Mouse (Mus musculus) embryonic facial prominence, embryonic 14.5 days (tissue): ENCODE results near the gene Disp1. TPM values are rescaled to one million over a fixed set of nuclear protein-coding genes. Genes with fewer than 3 reads are reported as not detected.

Experiments
- ATAC-seq: fragments of 200-750 bp; cut with Nextera tagmentation; 2 replicates; pipeline ENCODE4 v1.8.0; 2017; ENCODE audit warnings: low read depth, moderate number of reproducible peaks, moderate TSS enrichment
- DNase-seq: peaks from one replicate; pipeline ENCODE4 v3.0.0-alpha.2; 2015; ENCODE audit warnings: low spot score
- H3K27ac ChIP-seq: fragments of 300-500 bp; sonication (generic); replicated peaks from 2 replicates; pipeline ENCODE4 v1.5.1; 2014; ENCODE audit warnings: low read depth, mild to moderate bottlenecking, low read length, moderate library complexity
- H3K27me3 ChIP-seq: fragments of 300-500 bp; sonication (generic); replicated peaks from 2 replicates; pipeline ENCODE4 v1.6.1; 2014; ENCODE audit warnings: low read length; ENCODE audit not compliant: control insufficient read depth, insufficient read depth
- H3K36me3 ChIP-seq: fragments of 300-500 bp; sonication (generic); 2 replicates; pipeline ENCODE4 v1.6.1; 2014; ENCODE audit warnings: low read length, mixed read lengths; ENCODE audit not compliant: control insufficient read depth, insufficient read depth
- H3K4me1 ChIP-seq: fragments of 300-500 bp; sonication (generic); 2 replicates; pipeline ENCODE4 v1.6.1; 2014; ENCODE audit warnings: antibody characterized with exemption, low read length; ENCODE audit not compliant: control insufficient read depth, insufficient read depth
- H3K4me2 ChIP-seq: fragments of 300-500 bp; sonication (generic); 2 replicates; pipeline ENCODE4 v1.6.1; 2014; ENCODE audit warnings: low read depth, mild to moderate bottlenecking, low read length, moderate library complexity, mixed read lengths
- H3K4me3 ChIP-seq: fragments of 300-500 bp; sonication (generic); 2 replicates; pipeline ENCODE4 v1.5.1; 2014; ENCODE audit warnings: low read depth, mild to moderate bottlenecking, low read length
- H3K9ac ChIP-seq: fragments of 300-500 bp; sonication (generic); 2 replicates; pipeline ENCODE4 v1.6.1; 2014; ENCODE audit warnings: low read depth, mild to moderate bottlenecking, low read length, moderate library complexity, mixed read lengths
- H3K9me3 ChIP-seq: fragments of 300-500 bp; sonication (generic); 2 replicates; pipeline ENCODE4 v1.6.1; 2016; ENCODE audit warnings: low read length; ENCODE audit not compliant: control insufficient read depth
- WGBS: fragments of 180-500 bp; shearing (Covaris S2); extraction: QIAGEN DNeasy Blood & Tissue Kit; methylation state at CpG from one replicate; pipeline ENCODE4 v1.1.7; 2014; 5-methylcytosine and 5-hydroxymethylcytosine counted together
- polyA plus RNA-seq: library from polyadenylated mRNA; unstranded; fragments of >200 nt; fragmentation: Nextera tagmentation; extraction: Ambion mirVana; gene quantifications from 2 replicates; pipeline ENCODE4 v1.2.1, GENCODE M21; 2014

Disp1 gene
- polyA plus RNA-seq, 1 experiment from 2014 or later = 17.9 TPM

- Histone ChIP-seq H3K27ac (no peak overlapping the region), H3K4me1 (peaks cover 15% of the 10 kb centered on the region), H3K9me3 (no peaks in the 10 kb centered on the region), H3K27me3 (no peaks in the 10 kb centered on the region), H3K36me3 (no peaks in the 10 kb centered on the region), H3K9ac (no peak overlapping the region), H3K4me3 (no peak overlapping the region), H3K4me2 (no peak overlapping the region)
- ATAC-seq = no peak
- no peak for DNase-seq
- 81% methylated on average over 12 of the region's 12 CpGs for WGBS
Observed at GRCm38 (mm10) chr1:183120341-183120923, 100.9 kb downstream of the Disp1 start.

GRCm38 (mm10) chr1:183117827-183118825 lies 103.2 kb downstream of the Disp1 start:
- ATAC-seq (no peak), DNase-seq (peak; percentile 77)
- Histone ChIP-seq H3K4me3 (no peak overlapping the region), H3K27me3 (no peaks in the 10 kb centered on the region), H3K9me3 (no peaks in the 10 kb centered on the region), H3K27ac (peak overlapping the region; percentile 66), H3K4me2 (0 out of 2 replicates have a peak overlapping the region, but pooled peaks have one; percentile 6), H3K36me3 (no peaks in the 10 kb centered on the region), H3K9ac (no peak overlapping the region), H3K4me1 (peaks cover 22% of the 10 kb centered on the region)
- 32% methylated on average over 21 of the region's 21 CpGs for WGBS

GRCm38 (mm10) chr1:183116946-183117826 lies 104.1 kb downstream of the Disp1 start:
- Histone ChIP-seq H3K27me3 (no peaks in the 10 kb centered on the region), H3K9me3 (no peaks in the 10 kb centered on the region), H3K4me2 (no peak overlapping the region), H3K36me3 (no peaks in the 10 kb centered on the region), H3K9ac (no peak overlapping the region), H3K4me3 (no peak overlapping the region), H3K4me1 (peaks cover 27% of the 10 kb centered on the region), H3K27ac (peak overlapping the region; percentile 66)
- ATAC-seq (no peak), DNase-seq (no peak)
- WGBS = 77% methylated on average over 15 of the region's 15 CpGs

DNA sequence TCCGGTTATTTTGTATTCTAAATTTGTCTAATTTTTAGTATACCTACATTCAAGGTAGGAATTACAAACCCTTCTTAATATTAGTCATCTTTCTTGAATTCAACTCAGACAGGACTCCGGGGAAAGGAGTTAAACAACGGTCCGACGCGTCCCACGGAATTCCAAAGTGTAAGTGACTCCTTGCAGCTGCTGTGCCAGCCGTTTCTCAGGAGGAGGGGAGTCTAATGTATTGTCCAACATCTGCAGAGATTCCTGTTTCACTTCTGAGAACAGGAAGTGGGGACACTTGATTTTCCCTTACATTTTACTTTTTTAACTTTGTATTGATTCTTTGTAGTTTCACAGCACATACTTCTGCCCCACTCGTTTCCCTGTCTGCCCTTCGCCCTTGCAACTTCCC lies 104.9 kb downstream of the Disp1 start:
- H3K4me2 ChIP-seq = no peak overlapping the region
- ATAC-seq (no peak), DNase-seq (peak; percentile 68)
- no peaks in the 10 kb centered on the region for H3K9me3 ChIP-seq
- H3K4me3 ChIP-seq = no peak overlapping the region
- WGBS = 44% methylated on average over 10 of the region's 10 CpGs
- H3K9ac ChIP-seq = no peak overlapping the region
- H3K36me3 ChIP-seq = no peaks in the 10 kb centered on the region
- peaks cover 27% of the 10 kb centered on the region for H3K4me1 ChIP-seq
- H3K27me3 ChIP-seq = no peaks in the 10 kb centered on the region
- H3K27ac ChIP-seq = no peak overlapping the region

DNA sequence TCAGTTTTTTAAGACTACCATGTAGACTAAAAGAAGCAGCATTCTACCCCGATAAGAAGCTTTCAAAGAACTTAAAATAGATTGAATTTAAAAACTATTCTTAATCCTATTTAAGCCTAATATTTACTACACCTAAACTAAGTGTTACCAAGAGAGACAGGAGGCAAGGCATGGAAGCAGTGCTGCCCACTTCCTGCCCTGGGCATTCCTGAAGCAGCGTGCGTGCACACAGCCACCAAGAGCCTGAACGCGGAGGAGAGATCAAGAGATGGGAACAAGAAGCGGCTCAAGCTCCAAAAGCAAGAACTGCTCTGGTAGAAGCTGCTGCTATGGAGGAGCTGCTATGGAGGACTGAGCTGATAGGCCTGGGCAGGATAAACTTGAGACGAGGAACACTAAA lies 106.2 kb downstream of the Disp1 start:
- no peak overlapping the region for H3K27ac ChIP-seq
- no peaks in the 10 kb centered on the region for H3K27me3 ChIP-seq
- no peak overlapping the region for H3K4me2 ChIP-seq
- H3K4me3 ChIP-seq = no peak overlapping the region
- peaks cover 27% of the 10 kb centered on the region for H3K4me1 ChIP-seq
- 81% methylated on average over 7 of the region's 7 CpGs for WGBS
- no peaks in the 10 kb centered on the region for H3K36me3 ChIP-seq
- DNase-seq (no peak), ATAC-seq (no peak)
- no peak overlapping the region for H3K9ac ChIP-seq
- H3K9me3 ChIP-seq = no peaks in the 10 kb centered on the region

DNA sequence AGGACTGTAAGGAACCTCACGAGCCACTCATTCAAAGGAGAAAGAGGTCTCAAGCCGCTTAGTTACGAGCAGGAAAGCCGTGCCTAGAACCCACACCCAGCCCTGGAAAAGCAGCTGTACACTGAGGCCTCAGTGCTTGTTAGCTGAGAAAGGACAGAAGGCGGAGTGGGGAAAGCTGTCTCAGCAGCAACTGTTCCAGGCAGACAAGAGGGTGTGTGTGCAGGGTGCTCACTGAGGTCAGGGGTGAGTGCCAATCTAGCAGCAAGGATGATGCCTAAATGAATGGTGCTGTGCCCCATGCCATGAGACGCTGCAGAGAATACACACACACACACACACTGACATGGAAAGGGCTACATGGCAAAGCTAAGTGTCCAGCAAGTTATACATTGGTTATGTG lies 106.8 kb downstream of the Disp1 start:
- 70% methylated on average over 6 of the region's 6 CpGs for WGBS
- Histone ChIP-seq H3K9ac (no peak overlapping the region; the same call in 1 of the 2 replicates), H3K4me2 (no peak overlapping the region), H3K27me3 (no peaks in the 10 kb centered on the region), H3K4me1 (peaks cover 27% of the 10 kb centered on the region), H3K27ac (peak overlapping the region; percentile 8; the same call in 1 of the 2 replicates), H3K4me3 (no peak overlapping the region), H3K36me3 (no peaks in the 10 kb centered on the region), H3K9me3 (no peaks in the 10 kb centered on the region)
- peak; percentile 41 for DNase-seq
- ATAC-seq = no peak

DNA sequence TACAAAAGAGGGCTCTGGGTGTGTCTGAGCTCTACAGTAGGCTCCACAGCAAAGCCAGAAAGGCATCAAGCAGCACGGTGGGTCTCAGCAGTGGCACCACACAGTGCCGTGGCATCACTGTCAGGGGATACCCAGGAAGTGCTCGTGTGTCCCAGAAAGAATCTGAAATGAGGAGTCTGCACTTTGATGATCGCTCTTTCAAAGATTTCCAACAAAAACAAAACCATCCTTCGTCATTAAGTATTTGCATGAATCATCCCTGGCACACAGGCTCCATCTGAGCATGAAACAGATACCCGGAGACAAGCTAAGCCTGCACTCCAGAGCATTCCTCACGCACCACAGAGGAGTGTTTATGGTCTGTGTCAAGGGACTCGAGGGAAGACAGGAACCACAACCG lies 107.8 kb downstream of the Disp1 start:
- H3K36me3 ChIP-seq = no peaks in the 10 kb centered on the region
- no peak overlapping the region for H3K4me3 ChIP-seq
- H3K27ac ChIP-seq = no peak overlapping the region; the same call in 1 of the 2 replicates
- no peaks in the 10 kb centered on the region for H3K27me3 ChIP-seq
- H3K4me2 ChIP-seq = no peak overlapping the region
- DNase-seq = peak; percentile 74
- ATAC-seq = peak; percentile 58; the same call in 1 of the 2 replicates
- H3K9me3 ChIP-seq = no peaks in the 10 kb centered on the region
- peaks cover 24% of the 10 kb centered on the region for H3K4me1 ChIP-seq
- H3K9ac ChIP-seq = no peak overlapping the region
- WGBS = 39% methylated on average over 9 of the region's 9 CpGs

GRCm38 (mm10) chr1:183107476-183107875 lies 113.8 kb downstream of the Disp1 start:
- Histone ChIP-seq H3K27me3 (no peaks in the 10 kb centered on the region), H3K4me3 (no peak overlapping the region), H3K4me1 (peaks cover 9% of the 10 kb centered on the region), H3K27ac (no peak overlapping the region), H3K9ac (no peak overlapping the region), H3K4me2 (no peak overlapping the region), H3K36me3 (no peaks in the 10 kb centered on the region), H3K9me3 (no peaks in the 10 kb centered on the region)
- ATAC-seq (no peak), DNase-seq (no peak)
- WGBS = 74% methylated on average over 2 of the region's 2 CpGs
